Mouse (Mus musculus): ENCODE data around the gene Gjb2.

The Gjb2 gene

GRCm38 (mm10) chr14:57104106-57105023 is at the start of gene Gjb2:
Gene Gjb2 (minus strand): TSS chr14:57104702.
- peak; percentile 21 to 38 for DNase-seq

GRCm38 (mm10) chr14:57145741-57146140 is 41.2 kb upstream of the Gjb2 start:
- no peak for DNase-seq

- no peak for DNase-seq
Observed at GRCm38 (mm10) chr14:57135265-57135664, 30.8 kb upstream of the Gjb2 start.

- DNase-seq = peak; percentile 15 to 18
Observed at GRCm38 (mm10) chr14:57133161-57133661, 28.7 kb upstream of the Gjb2 start, which contains the start of gene Gjb6. Gene Gjb6 (minus strand): TSS chr14:57133611.

DNA sequence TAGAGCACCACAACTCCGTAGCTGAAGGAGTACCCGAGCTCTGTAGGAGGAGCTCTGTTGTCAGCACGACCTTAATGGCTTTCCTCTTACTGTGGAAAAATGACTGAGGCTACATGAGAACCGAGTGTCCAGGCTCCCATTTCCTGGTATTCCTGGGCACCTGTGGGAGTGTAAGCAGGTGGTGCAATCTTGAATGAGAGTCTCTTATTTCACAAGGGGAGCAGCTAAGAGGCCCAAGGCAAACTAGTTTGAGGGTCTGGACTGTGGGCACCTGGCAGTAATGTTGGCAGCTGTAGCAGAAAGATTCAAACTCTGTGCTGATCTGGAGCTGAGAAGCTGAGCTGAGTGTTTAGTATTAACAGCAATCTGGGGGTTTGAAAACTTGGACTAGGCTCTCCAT is 22.9 kb upstream of the Gjb2 start:
- no peak for DNase-seq

DNA sequence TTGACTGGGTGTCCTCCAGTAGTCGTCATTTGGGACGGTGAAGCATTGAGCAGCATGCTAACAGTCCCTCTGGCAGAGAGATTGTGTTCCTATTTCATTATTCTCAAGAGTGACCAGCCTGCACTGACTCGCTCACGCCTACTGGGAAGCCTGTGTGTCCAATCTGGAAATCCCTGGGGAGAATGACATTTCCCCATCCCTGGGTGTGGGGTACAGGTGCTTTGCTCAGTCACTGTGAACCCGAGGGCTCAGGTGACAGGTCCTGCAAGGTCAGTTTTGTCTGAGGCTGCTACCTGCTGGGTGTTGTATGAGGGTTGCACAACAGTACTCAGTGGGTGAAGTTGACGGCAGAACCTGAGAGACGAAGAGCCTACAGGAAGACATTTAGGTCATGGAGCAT is 17.8 kb upstream of the Gjb2 start:
- no peak for DNase-seq

- peak; percentile 20 for DNase-seq
Observed at GRCm38 (mm10) chr14:57115823-57116544, 11.5 kb upstream of the Gjb2 start, which contains the start of gene Gm4491. Gene Gm4491 (minus strand): TSS chr14:57115883.

- peak; percentile 68 to 75 for DNase-seq
Observed at GRCm38 (mm10) chr14:57109194-57109593, 4.7 kb upstream of the Gjb2 start.

DNA sequence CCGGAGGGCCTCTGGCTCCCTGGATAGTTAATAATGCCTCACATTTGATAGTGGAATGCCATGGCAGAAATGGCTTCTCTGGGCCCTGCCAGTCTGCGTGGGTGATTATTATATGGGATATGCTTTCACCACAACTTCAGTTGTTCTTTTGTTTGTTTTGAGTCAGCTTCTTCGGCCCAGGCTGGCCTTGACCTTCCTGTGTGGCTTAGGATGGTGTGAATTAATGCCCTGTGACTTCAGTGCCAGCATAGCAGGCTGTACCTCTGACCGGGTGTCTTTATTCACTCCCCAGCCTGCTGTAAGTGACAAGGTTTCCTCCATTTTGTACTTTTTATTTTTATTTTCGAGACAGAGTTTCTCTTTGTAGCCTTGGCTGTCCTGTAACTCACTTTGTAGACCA is 3.4 kb upstream of the Gjb2 start:
- DNase-seq = no peak

DNA sequence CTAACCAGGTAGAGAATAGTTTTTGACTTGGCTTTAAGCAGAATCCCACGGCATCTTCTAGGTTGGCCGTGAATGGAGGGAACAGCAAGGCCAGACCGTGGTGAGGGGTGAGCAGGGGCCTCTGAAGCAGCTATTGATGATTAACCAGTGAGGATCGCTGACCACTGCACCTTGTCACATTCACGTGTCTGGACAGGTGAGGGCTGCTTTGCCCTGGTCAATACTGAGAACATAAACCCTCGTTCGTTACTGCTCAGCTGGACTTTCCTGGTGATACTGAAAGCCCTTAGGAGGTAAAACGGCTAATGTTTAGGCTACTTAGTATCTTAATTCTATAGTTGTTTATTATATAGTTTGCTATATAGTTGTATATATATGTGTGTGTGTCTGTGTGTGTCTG is 2.6 kb upstream of the Gjb2 start:
- no peak for DNase-seq

- peak; percentile 40 to 51 for DNase-seq
Observed at GRCm38 (mm10) chr14:57105721-57106120, 1.2 kb upstream of the Gjb2 start.

GRCm38 (mm10) chr14:57105111-57105510 is 609 bp upstream of the Gjb2 start:
- DNase-seq = no peak

DNA sequence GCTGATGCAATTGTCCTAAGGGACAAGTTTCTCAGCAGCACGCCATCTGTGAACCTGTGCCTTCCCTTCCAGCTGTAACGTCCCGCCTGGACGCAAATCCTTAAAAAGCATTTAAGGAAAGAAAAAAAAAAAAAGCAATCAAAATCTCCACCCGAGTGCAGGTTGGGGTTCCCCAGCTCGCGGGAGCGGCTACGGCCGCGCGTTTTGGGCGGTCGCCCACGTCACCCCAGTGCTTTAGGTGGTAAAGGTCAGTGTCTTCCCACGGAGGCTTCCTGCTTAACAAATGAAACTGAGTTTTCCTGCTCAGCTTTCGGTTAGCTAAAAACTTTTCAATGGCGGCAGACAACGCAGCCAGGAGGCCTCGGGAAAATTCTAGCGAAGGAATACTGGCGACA is 794 bp downstream of the Gjb2 start:
- no peak for DNase-seq

DNA sequence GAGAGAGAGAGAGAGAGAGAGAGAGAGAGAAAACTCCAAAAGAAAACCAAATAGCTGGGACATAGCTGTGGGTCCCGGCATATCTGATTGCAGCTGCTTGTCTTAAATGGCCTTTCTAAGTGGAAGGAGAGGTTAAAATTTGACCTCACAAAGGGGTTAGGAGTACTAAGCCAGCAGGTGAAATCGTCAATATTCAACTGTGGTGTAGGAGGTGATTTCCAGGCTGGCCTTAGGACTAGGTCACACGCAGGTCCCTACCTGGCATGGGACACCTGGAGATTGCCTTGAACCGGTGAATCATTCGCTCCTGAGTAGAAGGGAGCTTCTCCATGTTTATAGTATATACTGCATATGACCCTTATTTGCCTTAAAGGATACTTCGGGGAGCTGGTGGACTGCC is 1.4 kb downstream of the Gjb2 start:
- DNase-seq = no peak

DNA sequence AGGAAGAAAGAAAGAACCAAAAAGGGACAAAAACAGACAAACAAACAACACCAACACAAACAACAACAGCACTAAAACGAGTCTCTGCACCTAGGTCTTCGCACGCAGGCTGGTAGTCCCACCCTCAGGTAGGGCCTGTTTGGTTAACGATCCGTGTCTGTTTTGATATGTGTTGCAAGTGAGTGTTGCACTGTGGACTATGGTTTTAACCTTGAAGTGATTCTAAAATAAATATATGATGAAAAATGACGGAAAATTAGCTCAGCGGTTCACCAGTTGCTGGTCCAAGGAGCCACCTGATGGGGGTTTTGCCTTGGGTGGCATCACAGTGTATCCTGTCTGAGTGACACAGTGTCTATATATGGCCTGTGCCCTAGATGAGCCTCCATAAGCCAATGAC is 2.9 kb downstream of the Gjb2 start:
- DNase-seq = no peak

DNA sequence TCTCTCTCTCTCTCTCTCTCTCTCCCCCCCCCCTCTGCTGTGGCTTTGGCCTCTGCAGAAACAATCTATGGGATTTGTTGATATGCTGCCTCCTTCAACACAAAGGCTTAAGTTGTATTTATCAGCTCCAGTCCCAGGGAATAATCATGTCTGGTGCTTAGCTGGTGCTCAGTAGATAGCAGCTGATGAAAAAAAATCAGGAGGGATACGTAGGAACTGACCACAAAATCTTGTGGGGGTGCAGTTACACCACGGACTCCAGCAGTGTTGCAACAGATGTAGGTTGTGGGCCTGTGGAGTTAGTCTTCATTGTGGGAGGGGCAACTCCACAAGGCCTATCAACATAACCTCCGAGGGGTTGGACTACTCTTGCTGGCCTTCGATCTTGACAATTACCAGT is 8.6 kb downstream of the Gjb2 start:
- no peak for DNase-seq

DNA sequence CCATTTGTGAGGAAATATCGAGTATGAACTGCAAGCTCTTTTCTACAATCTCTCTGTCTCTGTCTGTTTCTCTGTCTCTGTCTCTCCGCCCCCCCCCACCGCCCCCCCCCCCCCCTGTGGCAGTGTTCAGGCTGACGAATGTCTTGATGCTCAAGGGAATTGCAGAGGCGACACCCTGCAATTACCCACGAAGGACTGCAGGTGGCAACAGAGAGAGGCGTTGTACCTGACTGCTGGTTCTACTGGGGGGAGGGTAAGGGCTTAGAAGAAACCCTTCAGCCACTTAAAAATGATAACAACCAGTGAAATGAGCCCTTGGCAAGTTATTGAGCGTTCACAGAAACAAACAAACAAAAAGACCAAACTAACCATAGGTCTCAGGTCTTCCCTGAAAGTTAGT is 11.5 kb downstream of the Gjb2 start:
- peak; percentile 44 to 62 for DNase-seq

DNA sequence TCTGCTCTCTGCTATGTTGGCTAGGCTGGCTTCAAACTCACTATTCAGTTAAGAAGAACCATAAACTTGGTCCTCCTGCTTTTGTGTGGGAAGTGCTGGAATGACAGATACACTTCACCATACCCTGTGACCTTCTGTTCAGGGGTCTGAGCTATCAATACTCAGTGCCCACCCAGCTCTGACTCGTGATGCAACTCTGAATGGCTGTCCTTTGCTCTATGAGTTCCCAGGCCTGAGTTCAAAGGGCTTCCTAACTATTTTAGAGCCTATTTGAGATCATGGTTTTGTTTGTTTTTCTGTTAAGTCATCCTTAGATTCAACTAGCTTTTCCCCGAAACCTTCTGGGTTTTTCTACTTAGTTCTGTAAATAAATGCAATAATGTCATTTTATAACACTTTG is 14.5 kb downstream of the Gjb2 start:
- DNase-seq = no peak

- DNase-seq = no peak
Observed at GRCm38 (mm10) chr14:57089107-57089506, 15.4 kb downstream of the Gjb2 start.

- DNase-seq = no peak
Observed at GRCm38 (mm10) chr14:57084180-57084668, 20.3 kb downstream of the Gjb2 start.

DNA sequence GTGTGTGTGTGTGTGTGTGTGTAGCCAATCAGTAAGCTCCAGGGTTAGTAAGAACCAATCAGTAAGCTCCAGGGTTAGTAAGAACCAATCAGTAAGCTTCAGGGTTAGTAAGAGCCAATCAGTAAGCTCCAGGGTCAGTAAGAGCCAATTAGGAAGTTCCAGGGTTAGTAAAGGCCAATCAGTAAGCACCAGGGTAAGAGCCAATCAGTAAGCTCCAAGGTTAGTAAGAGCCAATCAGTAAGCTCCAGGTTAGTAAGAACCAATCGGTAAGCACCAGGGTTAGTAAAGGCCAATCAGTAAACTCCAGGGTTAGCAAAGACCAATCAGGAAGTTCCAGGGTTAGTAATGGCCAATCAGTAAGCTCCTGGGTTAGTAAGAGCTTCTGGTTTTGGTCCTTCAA is 21.6 kb downstream of the Gjb2 start:
- no peak for DNase-seq

DNA sequence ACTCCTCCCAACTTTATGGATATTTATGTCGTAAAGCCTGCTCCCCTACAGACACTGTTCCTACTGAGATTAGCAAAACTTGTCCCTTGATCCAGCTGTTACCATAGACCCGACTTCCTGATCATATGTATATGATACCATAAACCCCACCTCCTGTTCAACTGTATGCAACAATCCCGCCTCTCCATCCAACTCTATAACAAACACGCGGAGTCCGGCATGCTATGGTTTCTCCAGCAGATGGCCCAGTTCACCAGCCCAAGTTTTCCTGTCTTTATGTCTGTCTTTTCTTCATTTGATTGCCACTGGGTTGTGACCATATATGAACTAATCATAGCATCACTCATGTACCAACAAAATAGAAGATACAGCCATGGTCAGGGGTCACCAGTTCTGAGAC is 29.0 kb downstream of the Gjb2 start:
- DNase-seq = no peak

DNA sequence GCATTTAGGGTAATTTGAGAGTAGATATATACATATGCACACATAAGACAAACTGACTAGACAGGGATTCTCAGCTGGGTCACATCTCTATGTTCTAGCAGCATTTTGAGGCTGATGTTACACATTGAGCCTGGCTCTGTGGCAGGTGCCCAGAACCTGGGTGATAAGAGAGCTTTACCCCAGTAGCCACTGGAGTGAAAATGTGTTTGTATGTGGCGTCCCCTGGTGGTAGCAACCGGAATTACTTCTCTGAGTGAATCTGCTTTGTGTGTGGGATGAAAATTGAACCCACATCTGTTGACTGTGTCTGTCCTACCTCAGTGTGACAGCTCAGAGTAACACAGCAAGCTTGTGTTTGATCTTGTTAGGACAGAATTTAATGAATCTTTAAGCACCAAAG is 34.6 kb downstream of the Gjb2 start:
- peak; percentile 19 to 46 for DNase-seq

- DNase-seq = no peak
Observed at GRCm38 (mm10) chr14:57066053-57066452, 38.4 kb downstream of the Gjb2 start.

All from cerebellum, postnatal 14 days (tissue).